In genomic region chr11:90184756-90185155, GRCm38 (mm10) we compare ENCODE assay signal across 29 mouse cellular contexts. TPM values are rescaled to one million over a fixed set of nuclear protein-coding genes. Genes with fewer than 3 reads are reported as not detected.
DNase-seq lines count a peak whose midpoint lies in the region; ATAC-seq and TF ChIP-seq lines count a peak whose summit lies in the region.
"Had no signal": no experiment of that assay in that cellular context is flagged by ENCODE, and none has a peak within 500 bp of the region (broad histone marks: within the 10 kb centered on the region; RNA-seq: fewer than 3 reads in every experiment).

No protein-coding gene starts in this region.

- no peaks in the 10 kb centered on the region for H3K27me3 ChIP-seq in forebrain, embryonic 11.5 days (ENCODE audit: control insufficient read depth, insufficient read depth, low read length)
- H3K27me3 ChIP-seq in forebrain, embryonic 10.5 days (ENCODE audit: poor library complexity, severe bottlenecking): no peaks in the 10 kb centered on the region
- H3K27me3 ChIP-seq in heart, adult 2 months (ENCODE audit: control insufficient read depth, insufficient read depth, low read length): no peaks in the 10 kb centered on the region
- H3K27me3 ChIP-seq in heart, embryonic 12.5 days (replicated peaks): no peaks in the 10 kb centered on the region; the same call in 1 of the 2 replicates
- H3K27me3 ChIP-seq in heart, embryonic 10.5 days (ENCODE audit: insufficient read depth, poor library complexity, severe bottlenecking): no peaks in the 10 kb centered on the region
- H3K27me3 ChIP-seq in liver, adult 2 months (ENCODE audit: control insufficient read depth, insufficient read depth, low read length): no peaks in the 10 kb centered on the region
- no peaks in the 10 kb centered on the region for H3K27me3 ChIP-seq in liver, embryonic 12.5 days (replicated peaks)
- H3K27me3 ChIP-seq: embryonic facial prominence, embryonic 13.5 days; heart, embryonic 15.5 days had no signal

- no peaks in the 10 kb centered on the region for H3K9me3 ChIP-seq in forebrain, embryonic 11.5 days (ENCODE audit: control insufficient read depth, low read length)
- H3K9me3 ChIP-seq in forebrain, embryonic 10.5 days: no peaks in the 10 kb centered on the region
- H3K9me3 ChIP-seq in heart, embryonic 12.5 days (replicated peaks): no peaks in the 10 kb centered on the region
- no peaks in the 10 kb centered on the region for H3K9me3 ChIP-seq in heart, embryonic 10.5 days
- H3K9me3 ChIP-seq in liver, embryonic 12.5 days (replicated peaks): no peaks in the 10 kb centered on the region
- H3K9me3 ChIP-seq: embryonic facial prominence, embryonic 10.5 days; embryonic facial prominence, embryonic 13.5 days; heart, embryonic 15.5 days had no signal

- intact Hi-C loops in heart, adult 2 months (cut with DNase I): loop anchor here (2.0 to 5.0 kb wide), 3 partner anchors 48 to 233 kb away; partner anchors contain the start of gene Mmd

- no peak overlapping the region for H3K9ac ChIP-seq in forebrain, embryonic 11.5 days (ENCODE audit: low read length)
- H3K9ac ChIP-seq in heart, adult 2 months (ENCODE audit: low read depth, low read length): no peak overlapping the region
- H3K9ac ChIP-seq in heart, embryonic 12.5 days: no peak overlapping the region
- no peak overlapping the region for H3K9ac ChIP-seq in liver, adult 2 months (ENCODE audit: low read depth, low read length)
- H3K9ac ChIP-seq in liver, embryonic 12.5 days: no peak overlapping the region
- H3K9ac ChIP-seq: embryonic facial prominence, embryonic 13.5 days; forebrain, postnatal 0 days; heart, embryonic 15.5 days; hindbrain, embryonic 14.5 days had no signal

- TF ChIP-seq CTCF in heart, adult 2 months (IDR thresholded peaks at IDR 0.05): no peak
- TF ChIP-seq CTCF in liver, adult 2 months (IDR thresholded peaks at IDR 0.05; ENCODE audit: low read depth, low read length): no peak

- no peaks in the 10 kb centered on the region for H3K36me3 ChIP-seq in forebrain, embryonic 11.5 days (ENCODE audit: control insufficient read depth, insufficient read depth, low read length)
- H3K36me3 ChIP-seq in forebrain, embryonic 10.5 days (replicated peaks): no peaks in the 10 kb centered on the region
- peaks cover 8% of the 10 kb centered on the region for H3K36me3 ChIP-seq in heart, adult 2 months (ENCODE audit: control insufficient read depth, insufficient read depth, low read length)
- H3K36me3 ChIP-seq in heart, embryonic 12.5 days: no peaks in the 10 kb centered on the region
- no peaks in the 10 kb centered on the region for H3K36me3 ChIP-seq in heart, embryonic 10.5 days
- H3K36me3 ChIP-seq in liver, adult 2 months (ENCODE audit: control insufficient read depth, insufficient read depth, low read length): no peaks in the 10 kb centered on the region
- no peaks in the 10 kb centered on the region for H3K36me3 ChIP-seq in liver, embryonic 12.5 days
- H3K36me3 ChIP-seq: embryonic facial prominence, embryonic 10.5 days; embryonic facial prominence, embryonic 13.5 days; heart, embryonic 15.5 days had no signal

- H3K4me3 ChIP-seq in forebrain, embryonic 11.5 days (ENCODE audit: low read depth, low read length): no peak overlapping the region
- no peak overlapping the region for H3K4me3 ChIP-seq in forebrain, embryonic 10.5 days
- H3K4me3 ChIP-seq in heart, adult 2 months: no peak overlapping the region
- H3K4me3 ChIP-seq in heart, embryonic 12.5 days: no peak overlapping the region
- H3K4me3 ChIP-seq in heart, embryonic 10.5 days: no peak overlapping the region
- H3K4me3 ChIP-seq in liver, adult 2 months (ENCODE audit: insufficient read depth, low read depth, low read length): no peak overlapping the region
- H3K4me3 ChIP-seq in liver, embryonic 12.5 days: no peak overlapping the region
- H3K4me3 ChIP-seq: embryonic facial prominence, embryonic 10.5 days; embryonic facial prominence, embryonic 13.5 days; erythroblast, embryonic 14.5 days; heart, embryonic 15.5 days had no signal

- H3K27ac ChIP-seq in forebrain, embryonic 11.5 days (ENCODE audit: low read depth, low read length): no peak overlapping the region
- H3K27ac ChIP-seq in forebrain, embryonic 10.5 days: no peak overlapping the region
- peak overlapping the region; percentile 55 for H3K27ac ChIP-seq in heart, adult 2 months
- no peak overlapping the region for H3K27ac ChIP-seq in heart, embryonic 12.5 days (ENCODE audit: poor library complexity, severe bottlenecking)
- no peak overlapping the region for H3K27ac ChIP-seq in heart, embryonic 10.5 days
- no peak overlapping the region for H3K27ac ChIP-seq in liver, adult 2 months (replicated peaks; ENCODE audit: insufficient read depth, low read depth, low read length)
- no peak overlapping the region for H3K27ac ChIP-seq in liver, embryonic 12.5 days
- H3K27ac ChIP-seq: embryonic facial prominence, embryonic 10.5 days; embryonic facial prominence, embryonic 13.5 days; heart, embryonic 15.5 days; hindbrain, embryonic 14.5 days; hindbrain, postnatal 0 days had no signal

- H3K79me2 ChIP-seq in heart, adult 2 months (replicated peaks; ENCODE audit: control insufficient read depth, insufficient read depth, low read length): no peaks in the 10 kb centered on the region
- H3K79me2 ChIP-seq in liver, adult 2 months (ENCODE audit: control insufficient read depth, insufficient read depth, low read length): no peaks in the 10 kb centered on the region

- no peak overlapping the region for H3K4me2 ChIP-seq in forebrain, embryonic 11.5 days (ENCODE audit: low read depth, low read length, severe bottlenecking)
- H3K4me2 ChIP-seq in heart, embryonic 12.5 days: no peak overlapping the region
- no peak overlapping the region for H3K4me2 ChIP-seq in liver, embryonic 12.5 days
- H3K4me2 ChIP-seq: embryonic facial prominence, embryonic 13.5 days; heart, embryonic 15.5 days; hindbrain, embryonic 14.5 days had no signal

- no peak for ATAC-seq in forebrain, embryonic 11.5 days (replicated peaks; ENCODE audit: low FRiP score)
- no peak for ATAC-seq in heart, embryonic 12.5 days (ENCODE audit: insufficient number of reproducible peaks, low FRiP score)
- no peak for ATAC-seq in liver, embryonic 12.5 days
- ATAC-seq: activated CD4-positive, CD25-positive, alpha-beta regulatory T cell, adult 4 months; forebrain, embryonic 14.5 days; forebrain, postnatal 0 days; hindbrain, postnatal 0 days; inflammation-experienced regulatory T-cells, adult 6 months; intestine, embryonic 16.5 days had no signal

- peak; percentile 5 for DNase-seq in forebrain, embryonic 11.5 days (ENCODE audit: low spot score)
- no peak for DNase-seq in forebrain, embryonic 10.5 days (ENCODE audit: extremely low spot score, low spot score)
- no peak for DNase-seq in heart, adult 2 months
- DNase-seq in heart, embryonic 10.5 days (ENCODE audit: low spot score): peak; percentile 3
- DNase-seq in heart, adult 11 months: no peak
- DNase-seq in liver, adult 2 months (ENCODE audit: extremely low read depth, low read depth, low spot score): peak; percentile 77
- DNase-seq: adrenal gland, adult 8-10 months; adrenal gland, postnatal 25 days; cerebellum, adult 11-12 months; cerebellum, adult 8-10 months; cerebellum, postnatal 10 days; cerebellum, postnatal 36 days; embryo, embryonic 11 days; forebrain, postnatal 0 days; gastrocnemius, postnatal 25 days; heart, postnatal 14 days; kidney, adult 18-20 months had no signal

- H3K4me1 ChIP-seq in forebrain, embryonic 11.5 days (replicated peaks; ENCODE audit: control insufficient read depth, insufficient read depth, low read length): no peaks in the 10 kb centered on the region
- H3K4me1 ChIP-seq in forebrain, embryonic 10.5 days: no peaks in the 10 kb centered on the region
- peaks cover 5% of the 10 kb centered on the region for H3K4me1 ChIP-seq in heart, adult 2 months (ENCODE audit: control insufficient read depth, insufficient read depth, low read length)
- no peaks in the 10 kb centered on the region for H3K4me1 ChIP-seq in heart, embryonic 12.5 days (replicated peaks)
- H3K4me1 ChIP-seq in heart, embryonic 10.5 days: no peaks in the 10 kb centered on the region
- H3K4me1 ChIP-seq in liver, adult 2 months (ENCODE audit: control insufficient read depth, insufficient read depth, low read length): peaks cover 5% of the 10 kb centered on the region; the same call in 1 of the 2 replicates
- no peaks in the 10 kb centered on the region for H3K4me1 ChIP-seq in liver, embryonic 12.5 days
- H3K4me1 ChIP-seq: embryonic facial prominence, embryonic 10.5 days had no signal

- TF ChIP-seq EP300 in heart, adult 2 months (IDR thresholded peaks at IDR 0.05; ENCODE audit: insufficient read depth, low read depth, low read length): 0 out of 2 replicates have a peak, but pooled peaks have one; percentile 37

- TF ChIP-seq POLR2A in heart, adult 2 months (IDR thresholded peaks at IDR 0.05; ENCODE audit: insufficient read depth, low read depth, low read length): no peak
- TF ChIP-seq POLR2A in liver, adult 2 months (IDR thresholded peaks at IDR 0.05; ENCODE audit: extremely low read depth, insufficient read depth, low read length): no peak

- WGBS in forebrain, embryonic 11.5 days: 86% methylated on average over 4 of the region's 4 CpGs
- WGBS in forebrain, embryonic 10.5 days: 89% methylated on average over 4 of the region's 4 CpGs
- 14% methylated on average over 4 of the region's 4 CpGs for WGBS in heart, adult 2 months
- 59% methylated on average over 4 of the region's 4 CpGs for WGBS in heart, embryonic 12.5 days
- 73% methylated on average over 4 of the region's 4 CpGs for WGBS in heart, embryonic 10.5 days
- 3% methylated on average over 4 of the region's 4 CpGs for WGBS in liver, adult 2 months
- 58% methylated on average over 4 of the region's 4 CpGs for WGBS in liver, embryonic 12.5 days (ENCODE audit: insufficient replicate concordance)

RNA-seq across cellular contexts. Expression of gene Gm45716, which starts 2.7 kb away (rescaled TPM):
- polyA plus RNA-seq in forebrain, embryonic 11.5 days (2014; fragmentation: Nextera tagmentation; extraction: Ambion mirVana): 18.0 and 19.3 TPM in 2 replicates
- 14.7 and 16.9 TPM in 2 replicates for polyA plus RNA-seq in forebrain, embryonic 10.5 days (2016; fragmentation: Nextera tagmentation; extraction: Ambion mirVana)
- total RNA-seq in heart, adult 2 months (2021): 1 to 10 TPM; 7.5 to 8.1 TPM
- 3.9 and 8.8 TPM in 2 replicates for polyA plus RNA-seq in heart, adult 2 months (2012; rRNA removed)
- 48.2 and 49.5 TPM in 2 replicates for polyA plus RNA-seq in heart, embryonic 12.5 days (2016; fragmentation: Nextera tagmentation; extraction: Ambion mirVana)
- polyA plus RNA-seq in heart, embryonic 10.5 days (2016; fragmentation: Nextera tagmentation; extraction: Ambion mirVana): 47.3 and 61.5 TPM in 2 replicates
- 3.6 and 4.9 TPM in 2 replicates for total RNA-seq in liver, adult 2 months (2014; rRNA removed)
- polyA plus RNA-seq in liver, adult 2 months (2012; rRNA removed): 1.9 and 2.5 TPM in 2 replicates
- polyA plus RNA-seq in liver, embryonic 12.5 days (2016; fragmentation: Nextera tagmentation; extraction: Ambion mirVana): 3.0 and 3.4 TPM in 2 replicates

Comparison
In these comparisons a context has a peak if more than half of its experiments do, and no peak if none do; other contexts are left out.
1. DNase-seq: peak in forebrain, embryonic 11.5 days (single experiment), heart, embryonic 10.5 days (single experiment) and liver, adult 2 months (single experiment); none in forebrain, embryonic 10.5 days (single experiment), heart, adult 2 months (0 of 2) and heart, adult 11 months (single experiment).